Mouse (Mus musculus) neural tube, embryonic 13.5 days (tissue): ENCODE measurements around the gene Fgf22. TPM values are rescaled to one million over a fixed set of nuclear protein-coding genes. Genes with fewer than 3 reads are reported as not detected.

Experiments
- ATAC-seq: fragments of 200-750 bp; cut with Nextera tagmentation; 2 replicates; pipeline ENCODE4 v1.8.0; 2017; ENCODE audit warnings: low read depth, mild to moderate bottlenecking, moderate TSS enrichment, moderate library complexity
- H3K27ac ChIP-seq: fragments of 300-500 bp; sonication (generic); replicated peaks from 2 replicates; pipeline ENCODE4 v1.5.1; 2015; ENCODE audit warnings: moderate library complexity, mild to moderate bottlenecking, inconsistent platforms
- H3K27me3 ChIP-seq: fragments of 300-500 bp; sonication (generic); 2 replicates; pipeline ENCODE4 v1.6.1; 2015; ENCODE audit warnings: mild to moderate bottlenecking, inconsistent platforms
- H3K36me3 ChIP-seq: fragments of 300-500 bp; sonication (generic); 2 replicates; pipeline ENCODE4 v1.6.1; 2015; ENCODE audit warnings: mild to moderate bottlenecking, inconsistent platforms
- H3K4me1 ChIP-seq: fragments of 300-500 bp; sonication (generic); replicated peaks from 2 replicates; pipeline ENCODE4 v1.6.1; 2015; ENCODE audit warnings: inconsistent platforms
- H3K4me2 ChIP-seq: fragments of 300-500 bp; sonication (generic); 2 replicates; pipeline ENCODE4 v1.6.1; 2015; ENCODE audit warnings: inconsistent platforms, mild to moderate bottlenecking, moderate library complexity
- H3K4me3 ChIP-seq: fragments of 300-500 bp; sonication (generic); 2 replicates; pipeline ENCODE4 v1.5.1; 2015; ENCODE audit warnings: mild to moderate bottlenecking, inconsistent platforms
- H3K9ac ChIP-seq: fragments of 300-500 bp; sonication (generic); 2 replicates; pipeline ENCODE4 v1.6.1; 2015; ENCODE audit warnings: moderate library complexity, mild to moderate bottlenecking, inconsistent platforms
- H3K9me3 ChIP-seq: fragments of 300-500 bp; sonication (generic); 2 replicates; pipeline ENCODE4 v1.6.1; 2016; ENCODE audit warnings: inconsistent platforms
- WGBS: fragments of 180-500 bp; shearing (Covaris S2); methylation state at CpG from one replicate; pipeline ENCODE4 v1.1.7; 2015; 5-methylcytosine and 5-hydroxymethylcytosine counted together
- polyA plus RNA-seq: library from polyadenylated mRNA; unstranded; fragments of >200 nt; fragmentation: Nextera tagmentation; extraction: Ambion mirVana; gene quantifications from 2 replicates; pipeline ENCODE4 v1.2.1, GENCODE M21; 2015

Fgf22 gene
- polyA plus RNA-seq, 1 experiment from 2014 or later, result 1.7 TPM

- ATAC-seq, result no peak
- Histone ChIP-seq H3K4me1 (peaks cover 81% of the 10 kb centered on the region), H3K4me2 (no peak overlapping the region), H3K4me3 (no peak overlapping the region), H3K27me3 (no peaks in the 10 kb centered on the region), H3K9me3 (no peaks in the 10 kb centered on the region), H3K27ac (no peak overlapping the region), H3K9ac (no peak overlapping the region), H3K36me3 (no peaks in the 10 kb centered on the region)
- WGBS, result 86% methylated on average over 12 of the region's 12 CpGs
These were observed 43.5 kb downstream of the Fgf22 start for GRCm38 (mm10) chr10:79798289-79798928.

- Histone ChIP-seq H3K9me3 (no peaks in the 10 kb centered on the region), H3K4me1 (peaks cover 88% of the 10 kb centered on the region), H3K36me3 (no peaks in the 10 kb centered on the region), H3K4me2 (no peak overlapping the region), H3K27me3 (no peaks in the 10 kb centered on the region), H3K4me3 (no peak overlapping the region), H3K27ac (peak overlapping the region; percentile 18; the same call in 1 of the 2 replicates), H3K9ac (no peak overlapping the region)
- WGBS, result 78% methylated on average over 11 of the region's 11 CpGs
- ATAC-seq, result no peak
These were observed 45.6 kb downstream of the Fgf22 start for GRCm38 (mm10) chr10:79800508-79800907.

GRCm38 (mm10) chr10:79801837-79802236, 47.0 kb downstream of the Fgf22 start:
- Histone ChIP-seq H3K9me3 (no peaks in the 10 kb centered on the region), H3K9ac (peak overlapping the region; percentile 45), H3K27me3 (no peaks in the 10 kb centered on the region), H3K4me1 (peaks cover 88% of the 10 kb centered on the region), H3K4me3 (no peak overlapping the region), H3K27ac (peak overlapping the region; percentile 97), H3K36me3 (0 out of 2 replicates have a peak, but pooled peaks cover 4% of the 10 kb centered on the region), H3K4me2 (peak overlapping the region; percentile 2; the same call in 1 of the 2 replicates)
- WGBS, result 30% methylated on average over 3 of the region's 3 CpGs
- ATAC-seq, result no peak

- Histone ChIP-seq H3K9me3 (no peaks in the 10 kb centered on the region), H3K27ac (peak overlapping the region; percentile 97), H3K4me2 (peak overlapping the region; percentile 2; the same call in 1 of the 2 replicates), H3K9ac (peak overlapping the region; percentile 45), H3K36me3 (peaks cover 10% of the 10 kb centered on the region; the same call in 1 of the 2 replicates), H3K27me3 (no peaks in the 10 kb centered on the region), H3K4me3 (no peak overlapping the region), H3K4me1 (peaks cover 88% of the 10 kb centered on the region)
- 38% methylated on average over 11 of the region's 11 CpGs for WGBS
- no peak for ATAC-seq
These were observed 47.6 kb downstream of the Fgf22 start for GRCm38 (mm10) chr10:79802331-79802971.

- WGBS, result 3% methylated on average over 29 of the region's 29 CpGs
- Histone ChIP-seq H3K4me1 (peaks cover 90% of the 10 kb centered on the region), H3K4me2 (peak overlapping the region; percentile 51), H3K4me3 (peak overlapping the region; percentile 26), H3K27me3 (no peaks in the 10 kb centered on the region), H3K9ac (peak overlapping the region; percentile 58), H3K9me3 (no peaks in the 10 kb centered on the region), H3K27ac (peak overlapping the region; percentile 97), H3K36me3 (peaks cover 23% of the 10 kb centered on the region)
- ATAC-seq, result peak; percentile 91
These were observed 48.9 kb downstream of the Fgf22 start for GRCm38 (mm10) chr10:79803716-79804323.

- H3K9ac ChIP-seq, result peak overlapping the region; percentile 39; the same call in 1 of the 2 replicates
- no peak overlapping the region for H3K4me3 ChIP-seq
- H3K4me2 ChIP-seq, result no peak overlapping the region
- H3K27ac ChIP-seq, result peak overlapping the region; percentile 97; the same call in 1 of the 2 replicates
- peaks cover 41% of the 10 kb centered on the region for H3K36me3 ChIP-seq
- H3K27me3 ChIP-seq, result no peaks in the 10 kb centered on the region
- no peak for ATAC-seq
- WGBS, result 78% methylated on average over 11 of the region's 11 CpGs
- H3K4me1 ChIP-seq, result peaks cover 80% of the 10 kb centered on the region
- H3K9me3 ChIP-seq, result no peaks in the 10 kb centered on the region
These were observed 50.8 kb downstream of the Fgf22 start for GRCm38 (mm10) chr10:79805636-79806035.

- Histone ChIP-seq H3K4me2 (no peak overlapping the region), H3K27ac (peak overlapping the region; percentile 86), H3K9ac (no peak overlapping the region), H3K4me3 (no peak overlapping the region), H3K27me3 (no peaks in the 10 kb centered on the region), H3K4me1 (peaks cover 73% of the 10 kb centered on the region), H3K9me3 (no peaks in the 10 kb centered on the region), H3K36me3 (peaks cover 48% of the 10 kb centered on the region)
- no peak for ATAC-seq
- 92% methylated on average over 9 of the region's 9 CpGs for WGBS
These were observed 51.5 kb downstream of the Fgf22 start for GRCm38 (mm10) chr10:79806331-79806730.

GRCm38 (mm10) chr10:79806972-79807371, 52.1 kb downstream of the Fgf22 start:
- H3K4me2 ChIP-seq, result no peak overlapping the region
- peaks cover 67% of the 10 kb centered on the region for H3K4me1 ChIP-seq
- no peaks in the 10 kb centered on the region for H3K27me3 ChIP-seq
- no peak for ATAC-seq
- no peaks in the 10 kb centered on the region for H3K9me3 ChIP-seq
- WGBS, result 85% methylated on average over 10 of the region's 10 CpGs
- peak overlapping the region; percentile 86 for H3K27ac ChIP-seq
- H3K4me3 ChIP-seq, result no peak overlapping the region
- H3K9ac ChIP-seq, result no peak overlapping the region
- H3K36me3 ChIP-seq, result peaks cover 53% of the 10 kb centered on the region

GRCm38 (mm10) chr10:79807826-79808225, 53.0 kb downstream of the Fgf22 start:
- 30% methylated on average over 11 of the region's 11 CpGs for WGBS
- no peak for ATAC-seq
- Histone ChIP-seq H3K4me1 (peaks cover 58% of the 10 kb centered on the region), H3K27ac (peak overlapping the region; percentile 86), H3K9me3 (no peaks in the 10 kb centered on the region), H3K36me3 (peaks cover 59% of the 10 kb centered on the region), H3K9ac (peak overlapping the region; percentile 45), H3K27me3 (no peaks in the 10 kb centered on the region), H3K4me2 (no peak overlapping the region), H3K4me3 (no peak overlapping the region)

Other genes starting within 250 kb of the Fgf22 start
- gene Plpp2, start 221.3 kb upstream of the Fgf22 start, polyA plus RNA-seq, result 15.4 and 17.5 TPM in 2 replicates
- gene Mier2, start 199.9 kb upstream of the Fgf22 start, polyA plus RNA-seq, result 58.8 and 59.5 TPM in 2 replicates
- gene Theg, start 167.7 kb upstream of the Fgf22 start, polyA plus RNA-seq, result not detected in 2 replicates
- gene C2cd4c, start 141.1 kb upstream of the Fgf22 start, polyA plus RNA-seq, result 0.11 and 0.17 TPM in 2 replicates
- 34.5 and 39.0 TPM in 2 replicates for gene Shc2, start 117.2 kb upstream of the Fgf22 start, polyA plus RNA-seq
- not detected in 2 replicates for gene Odf3l2, start 109.3 kb upstream of the Fgf22 start, polyA plus RNA-seq
- 0.62 and 1.1 TPM in 2 replicates for gene Madcam1, start 90.5 kb upstream of the Fgf22 start, polyA plus RNA-seq
- gene Tpgs1, start 85.7 kb upstream of the Fgf22 start, polyA plus RNA-seq, result 82.3 and 90.2 TPM in 2 replicates
- gene Cdc34, start 72.9 kb upstream of the Fgf22 start, polyA plus RNA-seq, result 98.3 and 98.7 TPM in 2 replicates
- 0.69 and 1.5 TPM in 2 replicates for gene Gzmm, start 66.1 kb upstream of the Fgf22 start, polyA plus RNA-seq
- 750 and 762 TPM in 2 replicates for gene Bsg, start 50.6 kb upstream of the Fgf22 start, polyA plus RNA-seq
- gene Hcn2, start 38.4 kb upstream of the Fgf22 start, polyA plus RNA-seq, result 0.78 and 0.83 TPM in 2 replicates
- 40.7 and 41.2 TPM in 2 replicates for gene Polrmt, start 8.5 kb upstream of the Fgf22 start, polyA plus RNA-seq
- 96.2 and 98.5 TPM in 2 replicates for gene Rnf126, start 11.9 kb downstream of the Fgf22 start, polyA plus RNA-seq
- 1.9 and 2.8 TPM in 2 replicates for gene Fstl3, start 22.2 kb downstream of the Fgf22 start, polyA plus RNA-seq
- 0.07 and 0.69 TPM in 2 replicates for gene Prss57, start 35.9 kb downstream of the Fgf22 start, polyA plus RNA-seq
- 214 and 231 TPM in 2 replicates for gene Palm, start 38.5 kb downstream of the Fgf22 start, polyA plus RNA-seq
- gene Misp, start 65.9 kb downstream of the Fgf22 start, polyA plus RNA-seq, result 2.1 and 2.5 TPM in 2 replicates
- gene Ptbp1, start 99.4 kb downstream of the Fgf22 start, polyA plus RNA-seq, result 87.9 and 114 TPM in 2 replicates
- gene Prtn3, start 119.4 kb downstream of the Fgf22 start, polyA plus RNA-seq, result 14.3 and 14.7 TPM in 2 replicates
- gene Plppr3, start 119.6 kb downstream of the Fgf22 start, polyA plus RNA-seq, result 343 and 361 TPM in 2 replicates
- gene Elane, start 131.2 kb downstream of the Fgf22 start, polyA plus RNA-seq, result 0.67 TPM in 1 of 2 replicates, not detected in the other
- not detected in 2 replicates for gene Cfd, start 135.8 kb downstream of the Fgf22 start, polyA plus RNA-seq
- gene Med16, start 153.8 kb downstream of the Fgf22 start, polyA plus RNA-seq, result 47.4 and 49.0 TPM in 2 replicates
- 40.5 and 48.8 TPM in 2 replicates for gene Gm26602, start 155.8 kb downstream of the Fgf22 start, polyA plus RNA-seq
- gene Kiss1r, start 161.9 kb downstream of the Fgf22 start, polyA plus RNA-seq, result 2.1 and 2.4 TPM in 2 replicates
- 237 and 249 TPM in 2 replicates for gene R3hdm4, start 166.1 kb downstream of the Fgf22 start, polyA plus RNA-seq
- 3.4 and 5.4 TPM in 2 replicates for gene Arid3a, start 172.0 kb downstream of the Fgf22 start, polyA plus RNA-seq
- gene Wdr18, start 205.1 kb downstream of the Fgf22 start, polyA plus RNA-seq, result 67.0 and 85.7 TPM in 2 replicates
- gene Grin3b, start 215.6 kb downstream of the Fgf22 start, polyA plus RNA-seq, result 0.58 and 0.61 TPM in 2 replicates
- gene Tmem259, start 229.3 kb downstream of the Fgf22 start, polyA plus RNA-seq, result 21.0 and 21.4 TPM in 2 replicates
- 55.6 and 56.2 TPM in 2 replicates for gene Cnn2, start 233.5 kb downstream of the Fgf22 start, polyA plus RNA-seq
- 7.7 and 8.1 TPM in 2 replicates for gene Abca7, start 241.4 kb downstream of the Fgf22 start, polyA plus RNA-seq